Mouse (Mus musculus) heart, postnatal 0 days (tissue): ENCODE data around the gene A430078G23Rik.
"Not testable (repeated sequence)": the region's sequence is repeated elsewhere in the genome, so short reads cannot be mapped to it uniquely, and the experiment has no call there.

Experiments
- CTCF ChIP-seq: IDR thresholded peaks from 2 replicates; pipeline ENCODE4 v1.5.1; 2016; ENCODE audit warnings: antibody characterized with exemption, control low read depth, low read depth
- EP300 ChIP-seq: IDR thresholded peaks from 2 replicates; pipeline ENCODE4 v1.6.1; 2016; ENCODE audit warnings: antibody characterized with exemption, low read depth

- TF ChIP-seq CTCF, EP300: not testable (repeated sequence)
These were observed 12.5 kb upstream of the A430078G23Rik start for GRCm38 (mm10) chr8:3340711-3341110.
